Mouse (Mus musculus) stomach, adult 2 months (tissue): ENCODE measurements around the gene Clic6. TPM values are rescaled to one million over a fixed set of nuclear protein-coding genes. Genes with fewer than 3 reads are reported as not detected.

ENCODE experiments used
- polyA plus RNA-seq: library from polyadenylated mRNA; depleted of rRNA; stranded (reverse); fragments of >200 nt; gene quantifications from 2 replicates; pipeline ENCODE4 v1.2.3, GENCODE M21; 2012; rRNA removed

The Clic6 gene
- 23.1 and 24.2 TPM in 2 replicates for polyA plus RNA-seq

GRCm38 (mm10) chr16:92485436-92485835 is at the start of gene Clic6:
Clic6 (plus strand) TSS chr16:92485736.

GRCm38 (mm10) chr16:92470706-92471105 is 14.8 kb upstream of the Clic6 start, which contains the start of gene Rcan1:
Rcan1 (minus strand) TSS chr16:92470867.

Other genes starting within 250 kb of the Clic6 start
- gene Kcne2, start 193.3 kb upstream of the Clic6 start, polyA plus RNA-seq, result 7.5 and 11.4 TPM in 2 replicates
- gene Smim11, start 184.4 kb upstream of the Clic6 start, polyA plus RNA-seq, result 27.6 and 29.1 TPM in 2 replicates
- gene Fam243, start 164.3 kb upstream of the Clic6 start, polyA plus RNA-seq, result not detected in 2 replicates
- 8.0 and 15.7 TPM in 2 replicates for gene Kcne1, start 126.3 kb upstream of the Clic6 start, polyA plus RNA-seq
- 6.5 and 9.1 TPM in 2 replicates for gene Rcan1, start 14.9 kb upstream of the Clic6 start, polyA plus RNA-seq